Mouse (Mus musculus) gastrocnemius, postnatal 14 days (tissue): Measurements from ENCODE around the gene Fam114a2. TPM values are rescaled to one million over a fixed set of nuclear protein-coding genes. Genes with fewer than 3 reads are reported as not detected.
A peak's percentile ranks its signal among the peaks of the same experiment; 100 is the strongest.

Experiments
- DNase-seq: peaks from one replicate; pipeline ENCODE4 v3.0.0; 2021; ENCODE audit warnings: mixed read lengths
- intact Hi-C: fragments of 180-260 bp; cut with DNase I; formaldehyde crosslinking; loops from one replicate; pipeline ENCODE4 v1.15.1; 2025; ENCODE audit warnings: low total_unique reads
- total RNA-seq, 2 experiments: library from RNA; stranded (reverse); gene quantifications; 2 replicates each; pipeline ENCODE4 v1.2.3; 2021

Gene Fam114a2
- total RNA-seq, 2 experiments from 2014 or later = 41.0 to 43.2 TPM

DNA sequence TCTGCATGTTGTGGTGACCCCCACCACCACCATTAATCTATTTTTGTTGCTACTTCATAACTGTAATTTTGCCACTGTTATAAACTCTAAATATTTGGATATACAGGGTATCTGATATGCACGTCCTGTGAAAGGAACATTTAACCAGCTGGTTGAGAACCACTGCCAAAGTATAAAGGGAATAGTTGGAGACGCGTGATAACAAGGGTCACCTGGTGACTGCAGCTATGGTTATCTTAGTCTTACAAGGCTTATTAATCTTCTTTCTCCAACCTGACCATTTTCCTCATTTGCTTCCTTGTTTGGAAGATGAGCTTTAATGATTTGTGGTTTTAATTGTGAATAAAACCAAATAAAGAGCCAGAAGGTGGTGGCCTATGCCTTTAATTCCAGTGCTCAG, 5.0 kb upstream of the Fam114a2 start:
- DNase-seq = no peak
- intact Hi-C loops = no loop called here

DNA sequence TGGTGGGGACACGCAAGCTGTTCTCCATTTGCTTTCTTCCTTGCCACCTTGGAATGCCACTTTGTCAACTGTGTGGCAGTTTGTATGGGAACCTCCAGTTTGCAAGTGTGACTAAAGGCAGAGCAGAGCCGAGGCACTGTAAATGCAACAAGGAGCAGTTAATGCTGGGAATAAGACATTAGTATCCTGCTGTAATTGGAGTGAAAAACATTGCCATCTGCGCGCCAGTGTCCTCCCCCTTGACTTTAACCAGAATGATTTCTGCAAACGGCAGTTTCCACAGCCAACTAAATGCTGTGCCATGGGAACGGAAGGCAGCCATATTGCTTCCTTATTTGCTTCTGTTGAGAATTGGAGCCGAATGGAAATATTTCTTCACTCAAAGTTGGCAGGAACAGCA, 3.6 kb upstream of the Fam114a2 start:
- DNase-seq = no peak

DNA sequence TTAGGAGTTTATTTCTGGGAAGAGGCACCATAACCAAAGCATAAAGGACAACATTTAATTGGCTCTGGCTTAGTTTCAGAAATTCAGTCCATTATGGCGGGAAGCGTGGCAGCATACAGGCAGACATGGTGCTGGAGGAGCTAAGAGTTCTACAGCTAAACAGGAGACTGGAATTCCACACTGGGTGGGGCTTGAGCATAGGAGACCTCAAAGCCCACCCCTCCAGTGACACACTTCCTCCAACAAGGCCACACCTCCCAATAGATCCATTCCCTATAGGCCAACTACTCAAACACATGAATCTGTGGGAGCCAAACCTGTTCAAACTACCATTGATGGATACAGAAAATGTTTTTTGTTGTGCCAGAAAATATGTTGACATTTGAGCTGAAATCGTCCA, 2.8 kb upstream of the Fam114a2 start:
- DNase-seq = no peak
- intact Hi-C loops = no loop called here

More for the DNA sequence above, 3.6 kb upstream of the Fam114a2 start:
- intact Hi-C loops = no loop called here

DNA sequence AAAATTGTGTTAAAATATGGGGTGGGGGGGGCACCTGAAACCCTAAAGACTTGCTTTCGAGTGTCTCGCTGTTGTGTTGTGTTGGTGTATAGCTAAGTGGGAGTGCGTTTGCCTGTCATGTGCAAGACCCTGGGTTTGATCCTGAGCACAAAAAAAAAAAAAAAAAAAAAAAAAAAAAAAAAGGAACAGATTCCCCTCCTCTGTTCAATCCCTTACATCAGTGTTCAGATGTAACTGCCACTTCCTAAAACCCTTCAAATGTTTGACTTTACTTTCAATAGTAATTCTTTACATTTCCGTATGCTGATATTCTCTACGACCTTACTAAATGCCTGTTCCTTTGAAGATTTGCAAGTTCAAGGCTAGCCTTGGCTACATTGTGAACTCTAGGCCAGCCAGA, 887 bp upstream of the Fam114a2 start:
- intact Hi-C loops = no loop called here
- no peak for DNase-seq

DNA sequence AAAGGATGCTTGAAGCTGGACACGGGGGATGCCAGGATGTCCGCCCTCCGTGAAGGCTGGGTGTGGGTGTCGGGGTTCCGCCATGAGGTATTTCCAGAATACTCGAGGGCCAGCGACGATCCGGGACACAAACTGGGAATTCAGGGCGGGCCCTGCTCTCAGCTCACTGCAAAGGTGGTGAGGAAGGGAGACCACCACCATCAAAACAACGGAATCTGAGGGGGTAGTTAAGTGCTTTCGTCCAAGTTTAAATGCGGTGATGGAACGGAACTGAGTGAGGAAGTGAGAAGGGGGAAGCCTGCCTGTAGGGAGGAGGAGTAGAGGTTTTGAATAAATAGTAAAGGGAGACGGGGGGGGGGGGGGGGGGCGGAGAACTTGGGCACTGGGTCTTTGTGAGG, 333 bp upstream of the Fam114a2 start:
- DNase-seq = no peak
- intact Hi-C loops = no loop called here

DNA sequence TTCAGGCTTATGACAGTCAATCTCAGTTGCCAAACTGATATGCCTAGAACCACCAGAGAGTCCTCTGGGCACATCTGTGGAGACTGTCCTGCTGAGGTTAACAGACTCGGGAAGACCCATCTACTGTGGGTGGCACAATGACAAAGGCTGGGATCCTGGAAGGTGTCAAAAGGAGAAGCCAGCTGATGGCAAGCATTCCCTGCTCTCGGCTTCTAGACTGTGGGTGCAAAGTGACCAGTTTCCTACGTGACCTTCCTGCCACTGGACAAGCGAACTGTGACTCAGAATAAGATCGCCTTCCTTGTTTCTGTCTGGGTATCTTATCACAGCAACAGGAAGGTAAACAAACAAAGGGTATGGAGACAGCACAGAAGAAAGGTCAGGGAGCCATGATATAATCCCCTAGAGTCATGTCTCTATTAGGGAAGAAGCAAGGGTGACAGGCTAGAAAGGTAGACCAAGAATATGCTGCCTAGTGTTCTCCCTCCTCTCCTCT, 1.4 kb downstream of the Fam114a2 start:
- no peak for DNase-seq
- intact Hi-C loops = no loop called here

DNA sequence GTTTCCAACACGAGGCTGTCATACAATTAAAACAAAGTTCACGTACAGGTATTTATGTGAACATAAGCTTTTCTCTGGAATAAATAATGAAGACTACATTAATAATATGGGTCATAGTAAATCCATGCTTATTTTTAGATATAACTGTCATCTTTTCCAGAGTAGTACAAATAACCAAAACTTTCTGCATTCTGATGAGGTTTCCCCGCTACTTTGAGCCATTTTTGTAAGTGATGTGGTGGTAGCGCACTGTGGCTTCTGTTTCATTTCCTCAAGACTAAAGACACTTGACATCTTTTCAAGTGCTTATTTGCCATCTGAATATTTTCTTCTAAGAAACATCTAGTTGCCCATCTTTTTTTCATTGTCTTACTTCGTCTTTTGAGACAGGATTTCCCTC, 3.2 kb downstream of the Fam114a2 start:
- DNase-seq = no peak
- intact Hi-C loops = no loop called here

DNA sequence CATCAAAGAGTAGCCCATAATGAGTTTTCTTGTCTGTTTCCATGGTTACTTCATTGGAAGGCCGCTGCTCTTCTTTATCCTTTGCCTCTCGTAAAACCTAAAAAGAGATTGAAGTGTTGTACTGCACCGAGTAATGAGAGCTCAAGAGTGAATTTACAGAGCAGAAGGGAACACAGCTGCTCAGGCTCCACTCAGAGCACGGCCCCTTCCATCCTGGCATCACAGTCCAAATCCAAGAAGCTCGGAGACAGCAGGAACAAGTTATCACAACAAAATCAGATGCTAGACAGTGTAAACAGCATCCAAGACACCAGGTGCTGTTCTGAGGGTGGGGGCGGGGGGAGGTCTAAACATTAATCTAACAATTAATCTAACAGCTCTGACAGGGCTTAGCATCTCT, 11.5 kb downstream of the Fam114a2 start:
- intact Hi-C loops = no loop called here
- DNase-seq = no peak

DNA sequence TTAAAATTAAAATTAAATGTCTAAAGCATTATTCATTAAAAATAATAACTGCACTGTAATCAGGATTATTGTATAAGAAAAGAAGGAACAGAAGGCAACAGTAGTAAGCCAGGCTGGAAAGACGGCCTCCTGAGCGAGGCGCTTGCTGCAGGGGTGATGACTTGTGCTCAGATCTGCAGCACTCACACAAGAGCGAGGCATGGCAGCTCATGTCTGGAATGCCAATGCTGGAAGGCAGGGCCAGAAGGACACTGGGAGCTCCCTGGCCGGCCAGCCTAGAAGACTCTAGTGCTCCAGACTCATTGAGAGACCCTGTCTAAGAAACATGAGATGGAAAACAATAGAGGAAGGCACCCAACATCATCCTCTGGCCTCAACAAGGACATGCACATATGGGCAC, 15.3 kb downstream of the Fam114a2 start:
- DNase-seq = no peak
- intact Hi-C loops = no loop called here

DNA sequence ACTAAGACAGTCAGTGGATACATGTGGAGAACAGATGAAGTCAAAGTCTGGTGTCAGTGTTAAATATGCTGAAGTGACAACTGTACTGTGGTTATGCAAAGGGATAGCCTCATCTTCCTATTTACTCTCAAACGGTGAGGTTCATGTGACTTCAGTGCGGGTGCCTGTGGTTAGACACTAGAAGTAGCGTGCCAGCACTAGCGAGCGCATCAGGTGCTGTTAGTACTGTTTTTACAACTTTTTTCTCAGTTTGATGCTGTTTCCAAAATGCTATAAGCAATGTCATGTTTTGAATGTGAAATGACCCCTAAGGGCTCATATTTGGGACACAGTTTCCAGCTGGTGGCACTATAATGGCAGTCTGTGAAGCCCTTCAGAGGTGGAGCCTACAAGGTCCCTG, 20.2 kb downstream of the Fam114a2 start:
- intact Hi-C loops = no loop called here
- no peak for DNase-seq

DNA sequence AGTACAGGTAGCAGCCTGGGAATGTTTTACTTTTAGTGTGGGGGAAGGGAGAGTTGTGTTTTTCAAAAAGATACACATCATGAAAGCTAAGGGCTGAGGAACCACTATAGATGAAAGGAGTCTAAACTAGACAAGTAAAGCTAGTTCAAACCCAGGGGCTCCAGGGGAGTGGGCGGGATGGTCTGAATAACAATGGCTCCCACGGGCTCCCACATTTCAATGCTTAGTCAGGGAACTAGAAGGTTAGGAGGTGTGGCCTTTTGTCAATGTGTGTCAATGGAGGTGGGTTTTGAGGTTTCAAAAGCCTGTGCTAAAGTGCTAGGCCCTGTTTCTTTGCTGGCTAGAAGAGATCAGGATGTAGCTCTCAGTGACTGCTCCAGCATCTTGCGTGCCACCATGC, 20.7 kb downstream of the Fam114a2 start:
- intact Hi-C loops = no loop called here
- no peak for DNase-seq

DNA sequence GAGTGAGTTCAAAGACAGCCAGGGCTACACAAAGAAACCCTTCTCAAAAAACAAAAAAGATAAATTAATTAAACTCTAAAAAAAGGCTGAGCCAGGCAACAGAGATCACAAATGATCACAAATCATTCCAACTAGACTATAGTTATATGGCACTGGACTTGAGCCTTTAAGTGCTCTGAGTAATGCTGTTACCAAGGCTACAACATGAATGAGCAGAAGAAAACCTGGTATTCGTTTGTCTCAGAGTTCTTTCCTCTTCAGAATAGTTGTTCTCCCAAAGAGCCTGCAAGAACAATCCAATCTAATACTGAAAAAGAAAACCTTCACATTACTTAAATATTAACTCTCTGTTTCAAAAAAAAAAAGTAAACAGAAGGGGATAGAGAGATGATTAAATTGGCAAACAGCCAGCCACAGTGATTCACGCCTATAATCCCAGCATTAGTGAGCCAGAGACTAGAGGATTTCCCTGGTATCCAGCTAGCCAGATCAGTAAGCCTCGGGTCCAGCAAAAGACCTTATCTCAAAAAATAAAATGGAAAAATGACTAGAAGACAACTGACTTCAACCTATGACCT, 21.9 kb downstream of the Fam114a2 start:
- DNase-seq = no peak
- intact Hi-C loops = no loop called here

DNA sequence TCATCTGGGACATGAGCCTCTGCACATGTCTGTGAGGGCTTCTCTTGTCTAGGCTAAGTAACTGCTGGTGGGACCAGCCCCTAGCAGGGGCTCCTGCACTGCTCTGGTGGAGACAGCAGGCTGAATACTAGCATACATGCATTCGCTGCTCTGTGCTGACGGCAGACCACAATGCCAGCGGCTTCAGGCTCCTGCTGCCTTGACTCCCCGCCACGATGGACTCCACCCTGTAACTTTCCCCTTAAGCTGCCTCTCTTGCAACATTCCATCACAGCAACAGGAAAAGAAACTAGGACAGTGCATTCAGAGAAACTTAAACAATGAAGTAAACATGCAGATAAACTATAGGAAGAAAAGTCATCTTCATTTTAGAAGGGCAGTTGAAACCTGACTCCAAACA, 30.0 kb downstream of the Fam114a2 start:
- DNase-seq = no peak
- intact Hi-C loops = no loop called here

DNA sequence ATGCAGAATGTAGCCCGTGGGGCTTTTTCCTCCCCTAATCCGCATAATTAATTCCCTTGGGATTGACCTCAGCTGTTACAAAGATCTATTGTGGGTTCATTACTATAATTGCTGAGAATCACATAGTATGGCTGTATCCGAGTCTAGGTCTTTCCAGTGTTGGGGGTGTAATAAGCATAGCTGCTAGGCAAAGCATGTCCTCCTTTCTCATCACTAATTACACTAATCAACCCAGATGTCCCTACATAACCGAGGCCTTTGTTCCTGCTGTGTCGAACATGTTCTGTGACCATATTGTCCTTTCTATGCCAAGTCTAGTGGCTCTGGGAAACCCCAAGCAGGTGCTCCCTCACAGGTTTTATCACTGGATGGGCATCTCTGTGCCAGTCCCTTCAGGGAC, 40.3 kb downstream of the Fam114a2 start:
- intact Hi-C loops = loop anchor here (10.0 kb wide), 1 partner anchor 307 kb away; no protein-coding TSS in a partner anchor
- no peak for DNase-seq

DNA sequence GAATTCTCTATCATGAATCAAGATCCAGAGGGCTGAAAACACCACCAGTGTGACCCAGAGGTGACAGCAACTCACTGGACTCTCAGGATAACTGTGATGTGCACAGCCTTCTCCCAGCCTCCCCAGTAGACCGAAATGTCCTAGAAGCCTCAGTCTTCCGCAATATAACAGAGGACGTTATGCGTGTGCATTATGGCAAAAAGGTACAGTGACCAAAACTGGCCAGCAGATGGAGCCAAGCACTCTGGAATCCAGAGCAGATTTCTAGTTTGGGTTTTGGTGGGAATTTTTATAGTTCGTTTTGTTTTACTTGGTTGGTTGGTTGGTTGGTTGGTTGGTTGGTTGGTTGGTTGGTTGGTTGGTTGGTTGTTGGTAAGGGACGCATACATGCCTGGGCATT, 43.3 kb downstream of the Fam114a2 start:
- peak; percentile 26 for DNase-seq
- intact Hi-C loops = loop anchor here (10.0 kb wide), 1 partner anchor 310 kb away; no protein-coding TSS in a partner anchor

DNA sequence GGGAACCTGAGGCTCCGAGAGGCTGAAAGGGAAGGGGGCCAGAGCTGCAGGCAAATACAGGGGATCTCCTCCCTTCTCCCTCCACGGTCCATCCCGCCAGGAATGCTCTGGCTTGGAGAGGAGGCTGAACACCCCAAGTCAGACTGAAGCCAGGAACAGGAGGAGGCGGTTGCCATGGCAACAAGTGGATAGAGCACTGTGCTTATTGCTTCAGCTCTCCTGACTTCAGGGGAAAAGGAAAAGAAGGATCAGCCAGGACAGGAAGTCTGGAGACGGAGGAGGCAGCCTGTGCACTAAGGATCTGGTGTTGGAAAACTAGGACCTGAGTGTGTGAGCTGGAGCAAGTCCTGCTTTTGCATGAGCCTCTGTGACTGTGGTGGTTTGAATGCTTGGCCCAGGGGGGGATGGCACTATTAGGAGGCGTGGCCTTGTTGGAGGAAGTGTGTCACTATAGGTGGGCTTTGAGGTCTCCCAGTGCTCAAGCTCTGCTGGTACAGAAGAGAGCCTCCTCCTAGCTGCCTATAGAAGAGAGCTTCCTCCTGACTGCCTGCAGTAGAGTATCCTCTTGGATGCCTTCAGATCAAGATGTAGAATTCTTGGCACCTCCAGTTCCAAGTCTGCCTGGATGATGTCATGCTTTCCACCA, 44.0 kb downstream of the Fam114a2 start:
- no peak for DNase-seq
- intact Hi-C loops = loop anchor here (10.0 kb wide), 1 partner anchor 310 kb away; no protein-coding TSS in a partner anchor

DNA sequence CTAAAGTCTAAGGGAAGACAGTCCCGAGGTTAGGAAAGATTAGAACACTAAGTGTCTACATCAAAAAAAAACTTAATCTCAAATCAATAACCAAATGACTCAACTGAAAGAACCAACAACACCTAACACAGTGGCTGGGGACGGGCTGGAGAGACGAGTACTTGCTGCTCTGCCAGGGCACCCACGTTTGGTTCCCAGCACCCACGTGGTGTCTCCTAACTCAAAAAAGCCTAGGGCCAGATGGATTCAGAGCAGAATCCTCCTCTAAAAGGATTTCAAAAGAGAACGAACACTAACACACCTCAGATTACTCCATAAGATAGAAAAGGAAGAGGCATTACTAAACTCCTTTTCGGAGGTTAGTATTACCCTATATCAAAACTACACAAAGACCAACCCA, 47.4 kb downstream of the Fam114a2 start:
- no peak for DNase-seq
- intact Hi-C loops = loop anchor here (10.0 kb wide), 1 partner anchor 314 kb away; no protein-coding TSS in a partner anchor

DNA sequence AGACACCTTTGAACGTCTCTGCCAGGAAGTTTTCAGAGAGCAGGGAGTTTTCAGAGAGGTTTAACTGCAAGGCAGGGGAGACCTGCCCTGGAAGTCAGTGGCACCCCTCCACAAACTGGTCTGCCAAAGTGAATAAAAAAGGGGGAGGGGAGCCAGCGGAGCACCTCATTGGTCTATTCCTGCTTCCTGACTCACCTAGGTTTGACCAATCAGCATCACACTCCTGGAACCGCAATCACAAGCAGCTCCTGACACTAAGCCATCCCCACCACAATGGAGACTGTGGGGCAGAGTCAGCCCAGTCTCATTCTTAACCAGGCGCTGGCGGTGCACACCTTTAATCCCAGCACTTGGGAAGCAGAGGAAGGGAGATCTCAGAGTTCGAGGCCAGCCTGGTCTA, 48.4 kb downstream of the Fam114a2 start:
- intact Hi-C loops = loop anchor here (10.0 kb wide), 1 partner anchor 315 kb away; no protein-coding TSS in a partner anchor

DNA sequence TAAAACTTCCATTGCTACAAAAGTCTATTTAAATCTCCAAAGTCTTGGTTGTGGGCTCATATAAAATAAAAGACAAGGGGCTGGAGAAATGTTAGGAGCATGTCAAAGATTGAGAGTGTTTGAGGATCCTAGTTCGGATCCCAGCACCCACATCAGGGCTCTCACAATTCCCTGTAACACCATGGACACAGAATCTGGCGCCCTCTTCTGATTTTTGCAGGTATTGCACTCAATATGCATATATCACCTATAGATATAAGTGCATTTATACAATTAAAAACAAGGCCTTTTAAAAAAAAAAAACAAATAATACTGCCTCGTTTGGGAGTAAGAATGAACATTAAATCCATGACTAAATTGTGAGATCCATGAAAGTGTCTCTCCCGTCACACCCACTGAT, 49.7 kb downstream of the Fam114a2 start:
- intact Hi-C loops = loop anchor here (5.0 to 10.0 kb wide), 2 partner anchors 41 to 1334 kb away; no protein-coding TSS in a partner anchor
- DNase-seq = no peak

More for the DNA sequence above, 48.4 kb downstream of the Fam114a2 start:
- DNase-seq = no peak

DNA sequence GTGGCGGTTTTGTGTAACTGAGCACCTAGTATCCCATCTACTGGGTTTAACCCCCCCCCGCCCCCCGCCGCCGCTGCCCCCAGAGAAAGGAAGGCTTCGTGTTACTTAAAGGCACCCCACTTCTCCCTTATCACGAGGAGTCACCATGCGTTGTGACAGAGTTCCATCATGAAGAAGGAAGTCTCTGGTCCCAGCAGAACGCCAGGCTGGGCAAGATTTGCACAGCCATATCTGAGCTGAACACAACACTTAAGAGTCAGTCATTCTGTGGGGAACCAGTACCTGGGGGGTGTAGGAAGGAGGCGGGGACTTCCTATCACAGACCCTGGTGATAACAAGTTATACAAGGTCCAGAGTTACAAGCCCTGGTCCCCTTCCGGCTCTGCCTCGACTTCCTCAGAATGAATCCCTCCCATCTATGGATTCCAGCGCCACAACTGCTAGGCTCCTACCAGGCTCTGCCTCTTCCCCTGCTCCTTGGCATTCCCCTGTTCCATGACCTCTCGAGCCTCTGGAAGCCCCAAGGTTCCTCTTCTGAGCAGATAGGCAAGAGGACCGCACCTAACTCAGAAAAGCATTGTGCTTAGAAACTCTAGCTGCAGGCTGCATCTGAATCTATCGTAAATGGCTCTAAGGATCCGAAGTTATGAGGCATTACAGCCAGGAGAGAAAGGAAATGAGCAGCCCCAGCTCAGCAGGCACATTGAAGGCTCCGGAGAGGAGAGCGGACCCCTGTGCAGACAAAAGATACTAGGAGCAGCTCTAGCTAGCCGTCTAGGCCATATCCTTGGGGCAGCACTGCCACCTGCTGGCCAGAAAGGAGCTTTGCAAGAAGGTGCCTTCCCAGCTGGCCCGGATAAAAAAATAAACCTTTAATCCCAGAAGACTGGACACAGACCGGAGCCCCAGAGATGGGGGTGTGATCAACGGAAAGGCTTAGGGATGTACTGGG, 51.0 kb downstream of the Fam114a2 start:
- peak; percentile 56 for DNase-seq
- intact Hi-C loops = loop anchor here (5.0 to 10.0 kb wide), 2 partner anchors 40 to 1333 kb away; no protein-coding TSS in a partner anchor
